Comparison of ENCODE assay signal across 12 mouse cellular contexts in the genomic region with DNA sequence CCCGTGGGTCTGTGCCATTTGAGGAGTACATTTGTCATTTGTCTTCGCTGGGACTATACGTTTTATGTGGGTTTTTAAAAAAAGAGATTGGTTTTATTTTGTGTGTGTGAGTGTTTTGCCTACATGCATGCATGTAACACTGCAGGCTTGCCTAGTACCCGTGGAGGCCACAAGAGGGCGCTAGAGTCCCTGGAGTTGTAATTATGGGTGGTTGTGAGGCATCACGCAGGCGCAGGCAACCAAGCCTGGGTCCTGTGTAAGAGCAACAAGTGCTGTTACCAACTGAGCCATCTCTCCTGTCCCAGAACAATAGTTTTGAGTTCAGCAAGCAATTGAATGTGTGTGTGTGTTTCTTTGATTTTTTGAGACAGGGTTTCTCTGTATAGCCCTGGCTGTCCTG. TPM values are rescaled to one million over a fixed set of nuclear protein-coding genes. Genes with fewer than 3 reads are reported as not detected.
DNase-seq lines count a peak whose midpoint lies in the region; ATAC-seq and TF ChIP-seq lines count a peak whose summit lies in the region.
"Had no signal": no experiment of that assay in that cellular context is flagged by ENCODE, and none has a peak within 500 bp of the region (broad histone marks: within the 10 kb centered on the region; RNA-seq: fewer than 3 reads in every experiment).

No protein-coding gene starts in this region.

- TF ChIP-seq CTCF in kidney, adult 2 months (conservative IDR thresholded peaks at IDR 0.05; ENCODE audit: insufficient read depth, insufficient read length, low read depth, low read length), result peak; percentile 50
- TF ChIP-seq CTCF in thymus, adult 2 months (IDR thresholded peaks at IDR 0.05; ENCODE audit: borderline replicate concordance, control insufficient read depth, extremely low read depth, insufficient read depth, low read length, poor library complexity), result peak; percentile 65; the same call in 1 of the 2 replicates
- TF ChIP-seq CTCF in liver, embryonic 14.5 days (IDR thresholded peaks at IDR 0.05; ENCODE audit: low read depth), result peak; percentile 80

- no peaks in the 10 kb centered on the region for H3K27me3 ChIP-seq in kidney, adult 2 months (replicated peaks; ENCODE audit: control insufficient read depth, insufficient read depth, low read length)
- no peaks in the 10 kb centered on the region for H3K27me3 ChIP-seq in kidney, embryonic 14.5 days (ENCODE audit: control insufficient read depth, insufficient read depth, low read length)
- no peaks in the 10 kb centered on the region for H3K27me3 ChIP-seq in thymus, adult 2 months (ENCODE audit: control insufficient read depth, insufficient read depth, low read length)
- no peaks in the 10 kb centered on the region for H3K27me3 ChIP-seq in liver, embryonic 14.5 days (ENCODE audit: control insufficient read depth, insufficient read depth, low read length)
- H3K27me3 ChIP-seq: embryonic facial prominence, embryonic 15.5 days; hindbrain, embryonic 15.5 days; stomach, embryonic 15.5 days had no signal

- H3K36me3 ChIP-seq in kidney, adult 2 months (ENCODE audit: control insufficient read depth, insufficient read depth, low read length), result no peaks in the 10 kb centered on the region
- H3K36me3 ChIP-seq in kidney, embryonic 14.5 days (ENCODE audit: control insufficient read depth, insufficient read depth, low read length), result no peaks in the 10 kb centered on the region
- no peaks in the 10 kb centered on the region for H3K36me3 ChIP-seq in thymus, adult 2 months (ENCODE audit: control insufficient read depth, insufficient read depth, low read length)
- no peaks in the 10 kb centered on the region for H3K36me3 ChIP-seq in liver, embryonic 14.5 days (replicated peaks; ENCODE audit: control insufficient read depth, insufficient read depth, low read depth)
- H3K36me3 ChIP-seq: embryonic facial prominence, embryonic 15.5 days; hindbrain, embryonic 15.5 days; stomach, embryonic 15.5 days had no signal

- no peak overlapping the region for H3K4me3 ChIP-seq in kidney, adult 2 months (ENCODE audit: insufficient read depth, low read depth, low read length)
- no peak overlapping the region for H3K4me3 ChIP-seq in kidney, embryonic 14.5 days (ENCODE audit: low read length)
- no peak overlapping the region for H3K4me3 ChIP-seq in thymus, adult 2 months (ENCODE audit: control insufficient read depth, insufficient read depth, low read length)
- H3K4me3 ChIP-seq in liver, embryonic 14.5 days (ENCODE audit: insufficient read depth in 1 of 2, low read depth in 2 of 2, low read length in 2 of 2), result no peak overlapping the region
- H3K4me3 ChIP-seq: embryonic facial prominence, embryonic 15.5 days; hindbrain, embryonic 15.5 days; stomach, embryonic 15.5 days had no signal

- 73% methylated on average over 7 of the region's 7 CpGs for WGBS in kidney, adult 2 months
- 69% methylated on average over 7 of the region's 7 CpGs for WGBS in kidney, embryonic 14.5 days
- 72% methylated on average over 7 of the region's 7 CpGs for WGBS in thymus, adult 2 months
- WGBS in liver, embryonic 14.5 days (ENCODE audit: insufficient replicate concordance), result 56% methylated on average over 7 of the region's 7 CpGs

- H3K9me3 ChIP-seq in kidney, embryonic 14.5 days (ENCODE audit: control insufficient read depth, low read length), result no peaks in the 10 kb centered on the region
- no peaks in the 10 kb centered on the region for H3K9me3 ChIP-seq in liver, embryonic 14.5 days (ENCODE audit: control insufficient read depth, low read length)
- H3K9me3 ChIP-seq: embryonic facial prominence, embryonic 15.5 days; hindbrain, embryonic 15.5 days; stomach, embryonic 15.5 days had no signal

- H3K9ac ChIP-seq in kidney, embryonic 14.5 days (ENCODE audit: low read depth, low read length), result no peak overlapping the region
- no peak overlapping the region for H3K9ac ChIP-seq in liver, embryonic 14.5 days (replicated peaks)
- H3K9ac ChIP-seq: embryonic facial prominence, embryonic 15.5 days; hindbrain, embryonic 15.5 days; stomach, embryonic 15.5 days had no signal

- H3K4me1 ChIP-seq in kidney, adult 2 months (ENCODE audit: control insufficient read depth, insufficient read depth, low read length), result no peaks in the 10 kb centered on the region
- H3K4me1 ChIP-seq in kidney, embryonic 14.5 days (ENCODE audit: control insufficient read depth, insufficient read depth, low read length), result no peaks in the 10 kb centered on the region
- H3K4me1 ChIP-seq in thymus, adult 2 months (replicated peaks; ENCODE audit: control insufficient read depth, insufficient read depth, low read length), result no peaks in the 10 kb centered on the region
- H3K4me1 ChIP-seq in liver, embryonic 14.5 days (replicated peaks; ENCODE audit: control insufficient read depth in 2 of 2, insufficient read depth in 2 of 2, low read length in 1 of 2), result no peaks in the 10 kb centered on the region
- H3K4me1 ChIP-seq: embryonic facial prominence, embryonic 15.5 days; hindbrain, embryonic 15.5 days; stomach, embryonic 15.5 days had no signal

- DNase-seq in kidney, adult 2 months, result no peak
- DNase-seq in thymus, adult 2 months, result peak; percentile 32
- no peak for DNase-seq in thymus, adult 18-20 months
- DNase-seq in liver, embryonic 14.5 days (ENCODE audit: low read depth in 3 of 3, low spot score in 3 of 3), result no peak
- no peak for DNase-seq in frontal cortex, postnatal 10 days (ENCODE audit: low spot score in 2 of 2)
- no peak for DNase-seq in right cerebral cortex, postnatal 10 days (ENCODE audit: low spot score in 2 of 2)
- DNase-seq: gastrocnemius, postnatal 36 days had no signal

- no peak for ATAC-seq in kidney, embryonic 14.5 days (ENCODE audit: low FRiP score, low TSS enrichment)
- no peak for ATAC-seq in liver, embryonic 14.5 days (ENCODE audit: insufficient read depth)

- no peak overlapping the region for H3K27ac ChIP-seq in kidney, adult 2 months (ENCODE audit: insufficient read depth, low read depth, low read length)
- H3K27ac ChIP-seq in kidney, embryonic 14.5 days (ENCODE audit: low read depth, low read length), result no peak overlapping the region
- no peak overlapping the region for H3K27ac ChIP-seq in thymus, adult 2 months (ENCODE audit: control insufficient read depth, insufficient read depth, low read length)
- H3K27ac ChIP-seq in liver, embryonic 14.5 days, result no peak overlapping the region
- H3K27ac ChIP-seq: embryonic facial prominence, embryonic 15.5 days; hindbrain, embryonic 15.5 days; macrophage; stomach, embryonic 15.5 days had no signal

- no peak for TF ChIP-seq POLR2A in kidney, adult 2 months (IDR thresholded peaks at IDR 0.05; ENCODE audit: low read depth, low read length)
- no peak for TF ChIP-seq POLR2A in thymus, adult 2 months (IDR thresholded peaks at IDR 0.05; ENCODE audit: control insufficient read depth, extremely low read depth, insufficient read depth, low read length, poor library complexity)

- no peak overlapping the region for H3K4me2 ChIP-seq in kidney, embryonic 14.5 days (replicated peaks; ENCODE audit: low read depth, low read length)
- no peak overlapping the region for H3K4me2 ChIP-seq in liver, embryonic 14.5 days (ENCODE audit: low read depth)
- H3K4me2 ChIP-seq: embryonic facial prominence, embryonic 15.5 days; hindbrain, embryonic 15.5 days; stomach, embryonic 15.5 days had no signal

- TF ChIP-seq EP300 in liver, embryonic 14.5 days (IDR thresholded peaks at IDR 0.05; ENCODE audit: low read depth), result no peak

RNA-seq across cellular contexts. Expression of gene Fis1, which starts 13.8 kb away (rescaled TPM):
- 276 and 313 TPM in 2 replicates for polyA plus RNA-seq in kidney, adult 2 months (2012; rRNA removed)
- 333 and 398 TPM in 2 replicates for polyA plus RNA-seq in kidney, embryonic 14.5 days (2014; fragmentation: Nextera tagmentation; extraction: Ambion mirVana)
- polyA plus RNA-seq in thymus, adult 2 months (2012; rRNA removed), result 181 and 214 TPM in 2 replicates
- polyA plus RNA-seq in liver, embryonic 14.5 days (2012; rRNA removed), result 115 and 154 TPM in 2 replicates
- 239 and 242 TPM in 2 replicates for polyA plus RNA-seq in liver, embryonic 14.5 days (2014; fragmentation: Nextera tagmentation; extraction: Ambion mirVana)

RNA-seq across cellular contexts. Expression of gene Cldn15, which starts 27.1 kb away (rescaled TPM):
- polyA plus RNA-seq in kidney, adult 2 months (2012; rRNA removed), result 28.2 and 33.1 TPM in 2 replicates
- 1.5 and 1.7 TPM in 2 replicates for polyA plus RNA-seq in kidney, embryonic 14.5 days (2014; fragmentation: Nextera tagmentation; extraction: Ambion mirVana)
- 3.8 and 9.4 TPM in 2 replicates for polyA plus RNA-seq in thymus, adult 2 months (2012; rRNA removed)
- polyA plus RNA-seq in liver, embryonic 14.5 days (2012; rRNA removed), result 2.8 and 3.5 TPM in 2 replicates
- polyA plus RNA-seq in liver, embryonic 14.5 days (2014; fragmentation: Nextera tagmentation; extraction: Ambion mirVana), result 4.2 TPM in 2 replicates
- polyA plus RNA-seq: macrophage had no signal

RNA-seq across cellular contexts. Expression of gene Ift22, which starts 31.3 kb away (rescaled TPM):
- polyA plus RNA-seq in kidney, adult 2 months (2012; rRNA removed), result 23.3 and 26.5 TPM in 2 replicates
- polyA plus RNA-seq in kidney, embryonic 14.5 days (2014; fragmentation: Nextera tagmentation; extraction: Ambion mirVana), result 85.0 and 86.7 TPM in 2 replicates
- 7.7 and 9.4 TPM in 2 replicates for polyA plus RNA-seq in thymus, adult 2 months (2012; rRNA removed)
- polyA plus RNA-seq in liver, embryonic 14.5 days (2012; rRNA removed), result 1.6 and 2.5 TPM in 2 replicates
- 9.9 and 10.5 TPM in 2 replicates for polyA plus RNA-seq in liver, embryonic 14.5 days (2014; fragmentation: Nextera tagmentation; extraction: Ambion mirVana)

RNA-seq across cellular contexts. Expression of gene Plod3, which starts 47.5 kb away (rescaled TPM):
- polyA plus RNA-seq in kidney, adult 2 months (2012; rRNA removed), result 44.0 and 46.9 TPM in 2 replicates
- polyA plus RNA-seq in kidney, embryonic 14.5 days (2014; fragmentation: Nextera tagmentation; extraction: Ambion mirVana), result 28.5 and 41.4 TPM in 2 replicates
- 40.8 and 41.9 TPM in 2 replicates for polyA plus RNA-seq in thymus, adult 2 months (2012; rRNA removed)
- polyA plus RNA-seq in liver, embryonic 14.5 days (2012; rRNA removed), result 13.8 and 13.9 TPM in 2 replicates
- 7.2 and 7.5 TPM in 2 replicates for polyA plus RNA-seq in liver, embryonic 14.5 days (2014; fragmentation: Nextera tagmentation; extraction: Ambion mirVana)

RNA-seq across cellular contexts. Expression of gene Znhit1, which starts 48.5 kb away (rescaled TPM):
- polyA plus RNA-seq in kidney, adult 2 months (2012; rRNA removed), result 99.7 and 105 TPM in 2 replicates
- polyA plus RNA-seq in kidney, embryonic 14.5 days (2014; fragmentation: Nextera tagmentation; extraction: Ambion mirVana), result 80.6 and 93.2 TPM in 2 replicates
- 72.2 and 79.5 TPM in 2 replicates for polyA plus RNA-seq in thymus, adult 2 months (2012; rRNA removed)
- 25.4 and 29.3 TPM in 2 replicates for polyA plus RNA-seq in liver, embryonic 14.5 days (2012; rRNA removed)
- 46.2 and 51.2 TPM in 2 replicates for polyA plus RNA-seq in liver, embryonic 14.5 days (2014; fragmentation: Nextera tagmentation; extraction: Ambion mirVana)
